Mouse (Mus musculus) adrenal gland, postnatal 4 days (tissue): ENCODE measurements around the gene Mapk6. TPM values are rescaled to one million over a fixed set of nuclear protein-coding genes. Genes with fewer than 3 reads are reported as not detected.
"Not testable (repeated sequence)": the region's sequence is repeated elsewhere in the genome, so short reads cannot be mapped to it uniquely, and the experiment has no call there.

ENCODE experiments used
- DNase-seq, 2 experiments: peaks; one replicate each; pipeline ENCODE4 v3.0.0; 2021 to 2022; ENCODE audit warnings: low spot score in 2 of 2, mixed read lengths in 2 of 2
- long read RNA-seq, 2 experiments: library from polyadenylated mRNA; stranded (forward); transcript quantifications; one replicate each; pipeline ENCODE4 v2.0.0; 2021
- total RNA-seq, 2 experiments: library from RNA; stranded (reverse); gene quantifications; 2 replicates each; pipeline ENCODE4 v1.2.3; 2021

Mapk6 gene
- total RNA-seq = 10 to 100 TPM; 45.4 to 46.7 TPM
- long read RNA-seq, experiment 1, full-length matches to known transcripts = 2 of 7 reads
- long read RNA-seq, experiment 1, partial matches to known transcripts = 2 of 7 reads
- long read RNA-seq, experiment 1, other reads (novel, unspliced or antisense) = 3 of 7 reads
- long read RNA-seq, experiment 2, full-length matches to known transcripts = 6 of 29 reads
- long read RNA-seq, experiment 2, partial matches to known transcripts = 11 of 29 reads
- long read RNA-seq, experiment 2, other reads (novel, unspliced or antisense) = 12 of 29 reads

GRCm38 (mm10) chr9:75409852-75410378, at the start of gene Mapk6:
TSS of gene Mapk6 (minus strand) at chr9:75410005.
- peak; percentile 94 to 97 for DNase-seq

GRCm38 (mm10) chr9:75455684-75456083, 45.9 kb upstream of the Mapk6 start:
- no peak for DNase-seq

- no peak for DNase-seq
Measured at GRCm38 (mm10) chr9:75453994-75454393, 44.2 kb upstream of the Mapk6 start.

GRCm38 (mm10) chr9:75448021-75448420, 38.2 kb upstream of the Mapk6 start:
- no peak for DNase-seq

- DNase-seq = not testable (repeated sequence)
Measured at GRCm38 (mm10) chr9:75446574-75446973, 36.8 kb upstream of the Mapk6 start.

- DNase-seq = no peak
Measured at GRCm38 (mm10) chr9:75444981-75445380, 35.2 kb upstream of the Mapk6 start.

- no peak for DNase-seq
Measured at GRCm38 (mm10) chr9:75441691-75442131, 31.9 kb upstream of the Mapk6 start.

- DNase-seq = peak; percentile 43 to 71
Measured at GRCm38 (mm10) chr9:75440796-75441666, 31.2 kb upstream of the Mapk6 start, which contains the start of gene Leo1. TSS of gene Leo1 (plus strand) at chr9:75441524.

GRCm38 (mm10) chr9:75437653-75438385, 28.0 kb upstream of the Mapk6 start:
- no peak for DNase-seq

- peak; percentile 28 to 61 for DNase-seq
Measured at GRCm38 (mm10) chr9:75435918-75436317, 26.1 kb upstream of the Mapk6 start.

- DNase-seq = no peak
Measured at GRCm38 (mm10) chr9:75435291-75435690, 25.5 kb upstream of the Mapk6 start.

- DNase-seq = no peak
Measured at GRCm38 (mm10) chr9:75434872-75435271, 25.1 kb upstream of the Mapk6 start.

- DNase-seq = no peak
Measured at GRCm38 (mm10) chr9:75434172-75434793, 24.5 kb upstream of the Mapk6 start.

- no peak for DNase-seq
Measured at GRCm38 (mm10) chr9:75432694-75433093, 22.9 kb upstream of the Mapk6 start.

- DNase-seq = no peak
Measured at GRCm38 (mm10) chr9:75430822-75431621, 21.2 kb upstream of the Mapk6 start.

GRCm38 (mm10) chr9:75429657-75430056, 19.9 kb upstream of the Mapk6 start:
- no peak for DNase-seq

- DNase-seq = no peak
Measured at GRCm38 (mm10) chr9:75429040-75429439, 19.2 kb upstream of the Mapk6 start.

GRCm38 (mm10) chr9:75428274-75428600, 18.4 kb upstream of the Mapk6 start:
- DNase-seq = no peak

GRCm38 (mm10) chr9:75427366-75428273, 17.8 kb upstream of the Mapk6 start:
- no peak for DNase-seq
